Mouse (Mus musculus) layer of hippocampus, postnatal 14 days (tissue): ENCODE results near the gene Cd22. TPM values are rescaled to one million over a fixed set of nuclear protein-coding genes. Genes with fewer than 3 reads are reported as not detected.
"Not testable (repeated sequence)": the region's sequence is repeated elsewhere in the genome, so short reads cannot be mapped to it uniquely, and the experiment has no call there.

ENCODE experiments used
- DNase-seq, 2 experiments: peaks; one replicate each; pipeline ENCODE4 v3.0.0; 2021 to 2022; ENCODE audit warnings: low spot score in 2 of 2, mixed read lengths in 1 of 2
- long read RNA-seq, 2 experiments: library from polyadenylated mRNA; stranded (forward); transcript quantifications; one replicate each; pipeline ENCODE4 v2.0.0; 2021
- total RNA-seq, 2 experiments: library from RNA; stranded (reverse); gene quantifications; 2 replicates each; pipeline ENCODE4 v1.2.3; 2021

Cd22 gene
- not detected for total RNA-seq
- long read RNA-seq, experiment 1: 0 reads
- long read RNA-seq, experiment 2: 0 reads

- DNase-seq: no peak
Observed at GRCm38 (mm10) chr7:30880176-30880575, at the start of gene Cd22. Cd22 (minus strand) TSS chr7:30880342.

DNA sequence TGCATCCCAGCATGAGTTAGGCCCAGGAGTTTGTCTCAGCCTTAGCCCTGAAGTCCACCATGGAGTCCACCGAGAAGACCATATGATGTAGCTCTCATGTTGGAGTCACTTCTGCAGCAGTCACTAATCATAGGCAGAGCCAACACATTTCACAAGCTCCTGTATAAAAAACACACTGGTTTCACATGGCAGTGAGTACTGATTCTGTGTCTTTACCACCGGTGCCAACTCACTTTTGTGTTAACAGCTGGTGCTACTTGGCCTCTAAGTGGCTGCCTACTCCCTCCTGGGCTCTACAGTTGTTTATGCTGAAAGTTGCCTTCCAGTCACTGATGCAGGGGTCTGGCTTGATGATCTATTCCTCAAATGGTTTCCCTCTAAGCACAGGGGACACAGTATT, 44.4 kb upstream of the Cd22 start, which contains the start of gene Hamp2:
TSS of gene Hamp2 (minus strand) at position 101 of the 400 bp plus-strand sequence.
- DNase-seq: not testable (repeated sequence)

GRCm38 (mm10) chr7:30924071-30924470, 43.9 kb upstream of the Cd22 start:
- DNase-seq: no peak

DNA sequence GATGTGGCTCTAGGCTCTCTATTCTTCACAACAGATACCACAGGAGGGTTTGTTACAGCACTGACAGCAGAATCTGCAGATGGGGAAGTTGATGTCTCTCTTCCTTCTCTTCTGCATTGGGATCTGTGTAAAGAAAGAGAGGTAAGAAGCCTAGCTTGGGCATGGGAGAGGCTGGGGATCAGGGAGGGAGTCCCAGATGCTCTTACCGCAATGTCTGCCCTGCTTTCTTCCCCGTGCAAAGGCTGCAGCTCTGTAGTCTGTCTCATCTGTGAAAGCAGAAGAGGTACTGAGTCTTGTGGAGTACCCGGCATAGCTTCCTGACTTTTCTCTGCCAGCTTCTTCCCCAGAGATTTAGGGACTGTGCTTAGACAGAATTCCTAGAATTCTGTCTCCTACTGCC, 42.3 kb upstream of the Cd22 start:
- not testable (repeated sequence) for DNase-seq

DNA sequence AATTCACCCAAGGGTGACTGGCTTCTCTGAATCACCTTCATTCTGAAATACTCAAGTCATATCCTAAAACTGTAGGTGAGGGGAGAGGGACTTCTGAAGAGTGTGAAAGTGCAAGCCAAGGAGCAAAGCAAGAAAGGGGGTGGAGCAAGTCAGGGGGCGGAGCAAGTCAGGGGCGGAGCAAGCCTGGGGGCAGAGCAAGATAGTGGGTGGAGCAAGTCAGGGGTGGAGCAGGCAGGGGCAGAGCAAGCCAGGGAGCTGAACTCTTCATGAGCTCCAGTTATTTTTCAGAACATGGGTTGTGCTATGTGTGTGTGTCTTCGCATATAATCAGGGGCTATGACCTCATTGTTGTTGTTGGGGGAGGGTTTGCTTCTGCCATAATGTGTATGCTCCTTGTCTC, 40.1 kb upstream of the Cd22 start:
- DNase-seq: no peak

DNA sequence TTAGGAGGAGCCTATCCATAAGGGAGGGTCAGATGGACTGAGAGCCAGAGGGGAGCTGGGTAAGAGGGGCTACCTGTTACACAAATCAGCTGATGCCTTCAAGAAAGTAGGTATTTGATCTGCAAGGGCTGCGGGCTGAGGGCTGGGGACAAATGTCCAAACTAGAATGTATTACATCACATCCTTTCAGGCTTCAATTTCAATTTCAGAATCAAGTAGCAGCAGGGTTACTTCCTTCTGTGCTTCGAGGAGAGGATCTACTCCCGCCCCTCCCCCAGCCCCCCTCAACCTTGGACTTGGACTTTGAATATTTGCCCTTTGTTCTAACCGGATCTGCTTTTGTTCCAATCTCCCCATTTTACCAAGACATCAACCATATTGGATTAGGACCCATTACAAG, 37.1 kb upstream of the Cd22 start:
- DNase-seq: no peak

- no peak for DNase-seq
Observed at GRCm38 (mm10) chr7:30916713-30917112, 36.6 kb upstream of the Cd22 start.

- no peak for DNase-seq
Observed at GRCm38 (mm10) chr7:30914732-30915131, 34.6 kb upstream of the Cd22 start, which contains the start of gene Mag. Mag (minus strand) TSS chr7:30914873.

DNA sequence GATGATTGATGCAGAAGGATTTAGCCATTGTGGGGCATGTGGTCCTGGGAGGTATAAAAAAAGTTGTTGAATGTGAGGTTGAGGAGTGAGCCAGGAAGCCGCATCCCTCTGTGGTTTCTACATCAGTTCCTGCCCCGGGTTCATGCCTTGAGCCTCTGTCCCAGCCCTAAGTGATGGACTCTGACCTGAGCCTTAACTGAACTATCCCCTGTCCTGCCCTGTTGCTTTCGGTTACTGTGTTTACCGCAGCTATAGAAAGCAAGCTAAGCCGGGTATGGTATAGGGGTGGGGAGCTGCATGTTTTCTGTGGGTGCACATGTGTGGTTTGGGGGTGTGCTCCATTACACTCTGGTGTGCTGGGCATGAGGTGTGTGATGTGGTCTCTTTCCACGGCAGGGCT, 29.6 kb upstream of the Cd22 start:
- no peak for DNase-seq

DNA sequence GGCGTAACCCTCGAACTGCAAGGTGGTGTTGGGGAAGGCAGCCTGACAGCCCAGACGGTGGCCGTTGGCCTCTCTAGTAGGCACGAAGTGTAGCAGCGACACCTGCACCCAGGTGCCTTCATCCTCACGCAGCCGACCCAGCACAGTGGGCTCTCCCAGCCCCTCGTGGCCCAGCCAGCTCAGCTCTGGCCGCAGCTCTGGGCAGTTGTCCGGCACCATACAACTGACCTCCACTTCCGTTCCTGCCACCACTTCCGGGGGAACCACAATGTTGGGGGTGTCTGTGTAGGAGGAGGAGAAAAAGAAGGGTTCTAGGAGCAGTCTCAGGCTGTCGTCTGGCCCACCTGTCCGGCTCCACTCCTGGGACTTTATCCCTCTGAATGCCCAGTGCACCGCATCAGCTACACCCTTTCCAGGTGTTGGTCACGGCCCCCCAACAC, 28.9 kb upstream of the Cd22 start:
- no peak for DNase-seq

DNA sequence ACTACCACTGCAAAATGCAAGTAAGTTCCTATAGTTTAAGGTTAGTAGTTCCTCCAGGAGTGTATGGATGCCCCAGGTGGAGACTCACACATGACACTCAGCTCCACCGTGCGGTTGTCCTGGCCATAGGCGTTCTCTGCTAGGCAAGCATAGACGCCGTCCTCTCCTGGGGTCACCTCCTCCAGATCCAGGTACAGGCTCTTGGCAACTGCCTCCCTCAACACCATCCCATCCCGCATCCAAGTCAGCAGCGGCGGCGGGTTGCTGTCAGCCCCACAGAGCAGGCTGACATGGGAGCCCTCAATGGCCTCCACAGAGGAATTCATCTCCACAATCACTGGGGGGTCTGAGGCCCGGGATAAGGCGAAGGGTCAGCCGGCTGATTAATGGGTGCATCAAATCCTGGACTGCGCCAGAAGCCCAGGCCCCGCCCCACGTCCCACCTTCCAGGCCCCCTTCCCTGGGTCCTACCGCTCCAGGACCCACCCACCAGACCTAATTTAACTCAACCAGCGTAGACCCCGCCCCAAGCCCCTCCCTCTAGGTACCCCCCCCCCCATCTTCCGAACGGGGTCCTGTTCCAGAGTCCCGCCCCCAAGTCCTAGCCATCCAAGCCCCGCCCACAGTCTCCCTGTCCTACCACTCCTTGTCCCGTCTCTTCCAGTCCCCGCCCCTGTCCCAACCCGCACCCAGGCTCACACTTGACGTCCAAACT, 28.3 kb upstream of the Cd22 start:
- DNase-seq: no peak

DNA sequence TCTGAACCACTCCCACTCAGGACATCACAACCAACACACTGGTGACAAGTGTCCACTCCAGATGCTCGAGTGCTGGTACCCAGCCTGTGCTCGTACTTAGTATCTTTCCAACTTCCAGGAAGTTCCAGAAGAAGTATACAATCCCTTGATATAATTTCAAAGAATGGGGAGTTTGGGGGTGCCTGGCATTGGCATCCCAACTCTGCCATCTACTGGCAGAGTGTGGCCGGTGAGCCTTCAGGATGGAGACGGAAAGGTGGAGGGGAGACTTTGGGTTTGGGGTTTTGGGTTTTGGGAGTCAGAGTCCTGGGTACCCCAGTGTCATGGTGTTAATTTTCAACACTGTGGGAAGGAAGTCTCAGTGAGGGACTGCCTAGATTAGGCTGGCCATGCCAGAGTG, 23.9 kb upstream of the Cd22 start:
- peak in 1 of 2 experiments; percentile 24 for DNase-seq

DNA sequence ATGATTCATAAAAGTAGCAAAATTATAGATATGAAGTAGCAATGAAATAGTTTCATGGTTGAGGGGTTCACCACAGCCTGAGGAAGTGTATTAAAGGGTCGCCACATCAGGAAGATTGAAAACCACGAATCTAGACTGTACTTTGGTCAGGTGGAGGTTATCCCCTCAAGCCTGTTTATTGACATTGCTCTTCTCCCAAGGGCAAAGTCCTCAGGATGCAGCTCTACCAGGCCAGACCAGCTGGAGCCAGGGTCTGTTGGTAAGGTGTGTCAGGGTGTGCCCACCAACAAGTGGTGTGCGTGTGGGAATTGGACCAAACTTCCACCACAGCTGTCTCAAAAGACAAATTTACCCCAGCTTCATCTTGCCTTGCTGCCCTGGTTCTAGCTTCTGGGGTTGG, 15.1 kb upstream of the Cd22 start:
- DNase-seq: no peak

GRCm38 (mm10) chr7:30892515-30892914, 12.4 kb upstream of the Cd22 start:
- DNase-seq: no peak

DNA sequence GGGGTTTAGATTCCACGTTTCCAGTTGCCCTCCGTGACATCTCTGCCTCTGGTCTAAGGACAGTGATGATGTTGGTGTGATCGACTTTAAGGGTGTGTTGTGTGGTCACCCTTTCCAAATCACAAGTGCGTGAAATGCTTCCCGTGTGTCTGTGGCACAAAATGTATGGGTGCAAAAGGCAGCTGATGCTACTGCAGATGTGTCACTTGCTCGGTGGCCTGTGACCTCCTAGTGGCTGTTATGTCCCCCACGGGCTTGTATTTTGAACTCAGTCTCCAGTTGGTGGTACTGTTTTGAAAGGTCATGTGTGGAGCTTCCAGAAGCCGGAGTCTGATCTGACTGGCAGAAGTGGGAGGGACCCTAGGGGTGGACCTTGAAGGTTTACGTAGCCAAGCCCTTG, 11.6 kb upstream of the Cd22 start:
- no peak for DNase-seq

- no peak for DNase-seq
Observed at GRCm38 (mm10) chr7:30890681-30891080, 10.5 kb upstream of the Cd22 start.

- DNase-seq: no peak
Observed at GRCm38 (mm10) chr7:30888786-30889185, 8.6 kb upstream of the Cd22 start.

DNA sequence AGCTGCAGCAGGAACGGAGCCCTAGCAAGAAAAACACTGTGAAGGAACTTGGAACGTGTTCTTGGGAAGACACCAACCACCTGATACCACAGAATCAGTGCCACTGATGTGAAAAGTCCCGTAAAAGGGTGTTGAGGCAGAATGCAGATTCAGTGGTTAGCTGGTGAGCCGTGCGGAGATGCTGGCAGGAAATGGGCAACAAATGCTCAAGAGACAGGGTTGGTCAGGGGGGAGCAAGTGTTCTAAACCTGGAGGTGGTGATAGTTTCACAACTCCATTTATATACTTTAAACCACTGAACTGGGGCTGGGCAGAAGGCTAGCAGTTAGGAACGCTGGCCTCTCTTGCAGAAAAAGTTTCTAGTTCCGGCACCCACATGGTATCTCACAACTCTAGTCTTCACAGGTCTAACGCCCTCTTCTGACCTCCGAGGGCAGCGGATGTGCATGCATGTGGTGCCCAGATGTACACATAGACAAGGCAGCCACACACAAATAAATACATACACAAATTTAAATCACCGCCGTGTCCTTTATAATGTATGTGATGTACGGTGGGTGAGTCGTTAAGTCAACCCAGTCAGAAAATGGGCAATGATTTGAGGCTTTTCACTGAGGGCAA, 7.5 kb upstream of the Cd22 start:
- no peak for DNase-seq

- DNase-seq: no peak
Observed at GRCm38 (mm10) chr7:30886852-30887251, 6.7 kb upstream of the Cd22 start.

DNA sequence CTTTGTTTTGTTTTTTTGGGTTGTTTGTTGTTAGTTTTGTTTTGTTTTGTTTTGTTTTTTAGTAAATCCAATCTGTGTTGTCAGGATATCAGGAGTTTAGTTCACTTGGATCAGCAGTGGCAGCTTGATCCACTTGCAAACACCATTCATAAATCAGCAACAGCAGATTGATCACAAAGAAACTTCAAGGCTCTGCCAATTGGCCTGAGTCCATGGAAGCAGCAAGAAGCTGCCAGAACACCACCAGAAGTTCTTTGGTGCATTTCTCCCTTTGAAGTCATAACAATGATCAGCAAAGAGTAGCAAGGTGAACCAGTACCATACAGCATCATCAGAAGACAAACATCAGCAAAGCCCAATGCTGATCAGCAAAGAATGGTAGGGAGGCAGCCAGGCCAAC, 3.9 kb upstream of the Cd22 start:
- no peak for DNase-seq

DNA sequence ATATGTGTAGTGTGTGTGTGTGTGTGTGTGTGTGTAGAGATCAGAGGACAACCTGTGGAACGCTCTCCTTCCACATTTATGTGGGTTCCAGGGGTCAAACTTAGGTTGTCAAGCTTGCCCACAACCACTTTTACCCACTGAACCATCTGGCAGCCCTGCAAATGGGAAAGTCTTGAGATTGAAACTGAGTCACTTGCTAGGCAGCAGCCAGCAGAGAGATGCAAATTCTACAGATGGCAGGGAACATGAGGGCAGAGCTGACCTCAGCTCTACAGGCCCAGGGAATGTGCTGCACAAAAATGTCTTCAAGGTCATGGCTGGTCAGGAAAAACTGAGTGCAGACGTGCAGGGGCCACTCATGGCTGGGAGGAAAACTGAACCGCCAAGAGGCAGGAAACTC, 1.2 kb upstream of the Cd22 start:
- DNase-seq: no peak

GRCm38 (mm10) chr7:30878950-30879349, 1.2 kb downstream of the Cd22 start:
- DNase-seq: no peak

- peak; percentile 58 to 65 for DNase-seq
Observed at GRCm38 (mm10) chr7:30873083-30873482, 7.1 kb downstream of the Cd22 start.
